Mouse (Mus musculus) mouse embryonic stem cell (cell line): ENCODE measurements around the gene Slc35b1.

ENCODE experiments used
- in situ Hi-C, 2 experiments: fragments of 300-500 bp; cut with MboI; formaldehyde crosslinking; loops; 1 replicate in 1 of 2; 3 replicates in 1 of 2; pipeline ENCODE4 v1.14.3; 2019 to 2020; ENCODE audit warnings: low sequenced_read_pairs in 2 of 2, low pct_unique_long_range_greater_than_20kb in 1 of 2, mixed read lengths in 1 of 2; ENCODE audit not compliant: unreplicated experiment in 1 of 2

Gene Slc35b1

DNA sequence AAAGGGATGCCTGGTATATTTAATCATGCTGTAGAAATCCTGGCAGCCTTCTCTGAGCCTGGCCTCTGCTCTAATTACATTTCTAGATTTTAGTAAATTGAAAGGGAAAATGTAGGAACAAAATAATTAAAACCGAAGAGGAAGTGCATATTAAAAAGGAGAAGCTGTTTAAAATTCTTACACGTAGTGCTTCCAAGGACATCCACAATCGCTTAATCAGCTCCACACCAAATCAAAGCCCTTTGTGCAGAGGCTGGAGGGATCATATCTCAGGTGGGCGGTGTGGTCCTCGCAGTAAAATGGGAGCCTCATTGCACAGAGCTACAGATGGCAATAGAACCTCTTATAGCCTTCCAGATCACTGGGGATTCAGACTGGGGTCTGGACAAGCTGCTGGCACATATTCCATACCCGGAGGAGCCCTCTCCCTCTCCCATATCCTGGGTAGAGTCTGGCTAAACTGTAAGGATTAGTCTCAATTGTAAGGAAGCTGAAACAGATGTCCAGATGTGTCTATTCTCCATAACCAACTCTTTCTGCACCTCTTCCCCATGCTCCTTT, 27.0 kb downstream of the Slc35b1 start:
- in situ Hi-C loops, result no loop called here

DNA sequence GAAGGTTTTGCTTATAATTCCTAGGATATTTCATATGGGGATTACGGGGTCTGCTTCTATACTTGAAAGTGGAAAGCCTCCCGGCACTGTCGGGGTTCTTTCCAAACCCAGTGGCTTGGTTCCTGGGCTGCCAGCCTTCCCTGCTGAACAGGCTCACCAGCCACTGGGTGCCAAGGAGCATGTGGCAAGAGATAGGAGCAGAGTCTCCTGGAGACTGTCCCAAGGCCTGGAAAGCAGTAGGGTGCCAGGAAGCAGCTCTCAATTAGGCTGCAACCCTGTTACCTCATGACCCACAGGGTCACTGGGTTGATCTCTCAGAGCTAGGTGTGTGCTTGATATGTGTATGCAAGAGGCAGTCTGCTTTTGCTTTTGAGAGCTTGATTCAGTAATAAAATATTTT, 28.1 kb downstream of the Slc35b1 start:
- in situ Hi-C loops, result no loop called here

DNA sequence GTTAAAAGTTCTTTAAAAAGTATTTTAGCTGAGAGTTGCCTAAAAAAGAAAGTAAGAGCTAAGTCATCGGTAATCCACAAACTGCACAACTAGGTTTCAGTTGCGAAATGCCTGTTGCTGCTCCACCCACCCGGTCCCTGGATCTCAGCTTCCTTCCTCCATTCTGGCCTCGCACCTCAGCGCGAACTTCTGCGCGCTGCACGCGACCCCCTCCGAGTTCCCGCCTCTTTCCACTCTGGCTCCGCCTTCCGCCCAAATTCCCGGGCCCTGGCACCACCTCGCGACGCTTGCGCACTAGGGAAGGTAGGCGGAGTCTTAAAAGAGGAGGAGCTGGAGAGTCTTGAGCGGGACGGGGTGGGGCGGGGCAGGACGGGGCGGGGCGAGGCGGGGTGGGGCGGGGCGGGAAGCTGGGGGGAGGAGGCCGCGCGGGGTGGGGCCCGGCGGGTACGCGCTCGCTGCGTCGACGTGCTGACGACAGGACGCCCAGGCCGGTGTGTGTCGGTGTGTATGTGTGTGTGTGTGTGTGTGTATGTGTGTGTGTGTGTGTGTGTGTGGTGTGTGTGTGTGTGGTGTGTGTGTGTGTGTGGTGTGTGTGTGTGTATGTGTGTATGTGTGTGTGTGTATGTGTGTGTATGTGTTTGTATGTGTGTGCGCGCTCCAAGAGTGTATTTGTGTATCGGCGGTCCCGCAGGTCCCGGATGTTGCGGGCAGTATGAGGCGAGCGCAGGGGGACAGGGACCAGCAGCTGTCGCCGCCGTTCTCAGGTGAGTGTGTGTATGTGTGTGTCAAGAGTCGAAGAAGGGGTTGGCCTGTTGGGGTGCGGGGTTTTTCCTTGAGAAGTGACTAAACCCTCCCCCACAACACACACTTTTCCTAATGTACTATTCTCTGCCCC, 29.4 kb downstream of the Slc35b1 start, which contains the start of gene Spop:
Gene Spop (plus strand): TSS at position 440 of the 895 bp plus-strand sequence.
- in situ Hi-C loops, result no loop called here

DNA sequence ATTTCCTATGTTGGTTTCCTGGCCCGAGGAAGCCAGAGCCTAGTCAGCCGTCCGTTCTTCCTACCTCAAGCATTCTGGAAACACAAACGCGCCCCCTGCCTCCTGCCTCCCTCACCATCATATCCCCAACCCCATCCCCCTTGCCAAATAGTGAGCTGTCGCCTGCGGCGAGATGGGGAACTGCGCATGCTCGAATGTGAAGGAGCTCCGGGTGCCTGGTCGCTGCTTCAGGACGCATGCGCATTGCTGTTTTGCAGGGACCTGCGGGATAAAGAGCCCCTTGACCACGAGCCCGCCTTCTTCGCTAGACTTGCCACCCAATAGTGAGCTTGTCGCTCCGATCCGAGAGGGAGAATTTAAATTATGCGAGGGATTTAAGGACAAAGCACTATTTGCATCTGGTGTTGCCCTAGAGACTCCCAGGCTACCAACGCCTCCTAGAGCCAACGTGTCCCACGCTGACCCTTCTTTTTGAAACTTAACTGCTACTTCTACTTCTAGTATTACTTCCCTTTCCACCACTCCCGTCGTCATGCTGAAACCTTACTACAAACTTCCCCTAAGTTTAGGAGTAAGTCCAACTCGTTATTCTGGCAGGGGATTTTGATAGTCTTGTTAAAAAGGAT, 30.2 kb downstream of the Slc35b1 start:
- in situ Hi-C loops, result no loop called here

DNA sequence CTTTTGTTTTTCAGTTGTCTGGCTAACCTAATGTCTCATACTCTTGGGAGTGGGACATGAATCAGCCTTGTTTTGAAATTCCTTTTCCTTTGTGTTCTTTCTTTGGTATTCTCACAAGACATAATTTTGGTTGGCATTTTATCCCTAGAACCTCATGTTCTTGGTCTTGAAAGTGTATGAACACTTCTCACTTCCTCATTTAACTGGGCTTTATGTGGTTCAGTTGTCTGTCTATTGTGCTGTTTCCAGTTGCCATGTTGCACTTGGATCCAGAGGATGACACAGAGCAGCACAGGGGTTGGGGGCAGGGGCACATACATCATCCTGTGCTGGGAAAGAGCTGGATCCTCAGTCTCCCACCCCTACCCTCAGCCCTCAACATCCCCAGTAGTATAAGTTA, 31.4 kb downstream of the Slc35b1 start:
- in situ Hi-C loops, result no loop called here

DNA sequence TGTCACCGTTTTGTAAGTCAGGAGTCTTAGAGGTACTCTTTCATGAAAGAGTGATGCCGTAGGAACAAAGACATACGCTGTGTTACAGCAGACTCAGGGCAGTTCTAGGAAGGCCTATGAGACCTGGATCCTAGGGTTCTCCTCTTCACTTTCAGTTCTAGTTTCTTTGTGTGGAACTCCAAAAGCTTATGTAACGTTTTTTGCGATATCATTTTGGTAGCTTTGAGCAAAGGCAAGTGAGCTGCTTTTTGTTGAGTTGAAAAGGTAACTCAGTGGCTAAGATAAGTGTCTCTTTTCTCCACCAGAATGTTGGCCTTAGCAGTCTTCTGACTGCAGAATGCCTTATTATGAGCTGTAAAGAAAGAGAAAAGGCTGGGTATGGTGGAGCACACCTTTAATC, 32.8 kb downstream of the Slc35b1 start:
- in situ Hi-C loops, result no loop called here

DNA sequence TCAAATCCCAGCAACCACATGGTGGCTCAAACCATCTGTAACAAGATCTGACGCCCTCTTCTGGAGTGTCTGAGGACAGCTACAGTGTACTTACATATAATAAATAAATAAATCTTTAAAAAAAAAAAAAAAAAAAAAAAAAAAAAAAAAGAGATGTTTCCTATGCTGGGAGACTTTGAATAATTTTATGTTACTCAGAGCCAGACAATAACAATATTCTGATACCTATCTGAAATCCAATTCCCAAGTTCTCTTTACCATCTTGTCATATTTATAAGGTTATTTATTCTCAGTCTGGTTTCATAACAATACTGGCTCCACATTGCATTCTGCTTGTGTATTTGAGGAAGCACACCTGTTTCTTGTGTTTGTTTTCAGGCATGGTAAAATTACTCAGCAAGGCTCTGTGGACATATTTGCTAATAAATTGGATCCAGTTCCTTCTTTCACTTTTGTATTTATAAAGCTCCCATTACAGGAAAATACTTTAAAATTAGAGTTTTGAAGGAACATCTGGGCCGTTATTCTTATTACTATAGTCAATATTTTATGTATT, 36.5 kb downstream of the Slc35b1 start:
- in situ Hi-C loops, result loop anchor here in 1 of 2 experiments (10.0 kb wide), 1 partner anchor 104 kb away; no protein-coding TSS in a partner anchor

DNA sequence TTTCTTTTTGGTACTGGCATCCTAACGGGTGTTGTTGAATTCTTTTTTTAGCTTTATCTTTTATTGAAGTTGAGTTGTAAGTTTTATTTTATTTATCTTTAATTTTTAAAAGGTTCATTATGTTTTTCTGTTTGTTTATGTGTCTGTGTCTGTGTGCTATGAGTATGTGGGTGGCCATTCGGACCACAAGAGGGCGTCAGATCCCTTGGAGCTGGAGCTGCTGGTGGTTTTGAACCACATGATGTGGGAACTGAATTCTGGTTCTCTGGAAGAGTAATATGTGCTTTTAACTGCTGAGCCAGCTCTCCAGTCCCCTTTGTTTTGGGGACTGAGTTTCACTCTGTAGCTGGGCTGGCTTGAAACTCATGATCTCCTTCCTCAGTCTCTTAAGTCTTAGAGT, 39.0 kb downstream of the Slc35b1 start:
- in situ Hi-C loops, result loop anchor here in 1 of 2 experiments (10.0 kb wide), 1 partner anchor 101 kb away; no protein-coding TSS in a partner anchor

DNA sequence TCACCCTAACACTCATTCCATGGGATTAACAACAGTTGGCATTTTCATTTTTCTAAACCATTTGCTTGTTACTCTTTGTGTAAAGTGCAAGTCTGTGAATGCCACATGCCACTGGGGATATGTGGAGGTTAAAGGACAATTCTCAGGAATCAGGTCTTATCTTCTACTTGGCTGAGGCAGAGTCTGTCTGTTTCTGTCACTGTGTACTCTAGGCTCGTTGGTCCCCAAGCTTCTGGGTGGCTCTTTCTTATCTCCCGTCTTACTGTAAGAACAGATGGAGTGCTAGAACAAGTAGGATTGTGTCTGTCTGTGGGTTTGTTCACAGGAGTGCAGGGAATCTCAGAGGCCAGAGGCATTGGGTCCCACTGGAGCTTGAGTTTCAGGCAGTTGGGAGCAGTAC, 46.9 kb downstream of the Slc35b1 start:
- in situ Hi-C loops, result no loop called here

DNA sequence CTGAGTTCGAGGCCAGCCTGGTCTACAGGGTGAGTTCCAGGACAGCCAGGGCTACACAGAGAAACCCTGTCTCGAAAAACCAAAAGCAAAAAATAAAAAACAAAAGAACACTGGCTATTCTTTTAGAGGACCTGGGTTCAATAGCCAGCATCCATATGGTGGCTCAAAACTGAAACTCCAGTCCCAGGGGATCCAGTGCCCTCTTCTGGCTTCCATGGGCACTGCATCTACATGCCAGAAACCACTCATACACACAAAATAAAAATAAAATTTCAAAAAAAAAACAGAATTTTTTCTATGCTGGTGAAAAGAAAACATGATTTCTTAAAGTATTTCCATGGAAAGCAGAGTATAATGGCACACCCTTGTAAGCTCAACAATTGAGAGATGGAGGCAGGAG, 47.7 kb downstream of the Slc35b1 start:
- in situ Hi-C loops, result no loop called here
